Mouse (Mus musculus) hindbrain, embryonic 15.5 days (tissue): ENCODE measurements around the gene Tomt. TPM values are rescaled to one million over a fixed set of nuclear protein-coding genes. Genes with fewer than 3 reads are reported as not detected.

Source experiments
- ATAC-seq: fragments of 200-750 bp; cut with Nextera tagmentation; 2 replicates; pipeline ENCODE4 v1.8.0; 2017; ENCODE audit warnings: low read depth, moderate number of reproducible peaks, moderate TSS enrichment; ENCODE audit not compliant: low FRiP score
- H3K27ac ChIP-seq: fragments of 300-500 bp; sonication (generic); replicated peaks from 2 replicates; pipeline ENCODE4 v1.5.1; 2015; ENCODE audit warnings: mild to moderate bottlenecking, inconsistent platforms
- H3K27me3 ChIP-seq: fragments of 300-500 bp; sonication (generic); 2 replicates; pipeline ENCODE4 v1.6.1; 2015; ENCODE audit warnings: control low read depth, inconsistent platforms
- H3K36me3 ChIP-seq: fragments of 300-500 bp; sonication (generic); 2 replicates; pipeline ENCODE4 v1.6.1; 2015; ENCODE audit warnings: control low read depth, inconsistent platforms
- H3K4me1 ChIP-seq: fragments of 300-500 bp; sonication (generic); replicated peaks from 2 replicates; pipeline ENCODE4 v1.6.1; 2015; ENCODE audit warnings: control low read depth, inconsistent platforms
- H3K4me2 ChIP-seq: fragments of 300-500 bp; sonication (generic); 2 replicates; pipeline ENCODE4 v1.6.1; 2015; ENCODE audit warnings: moderate library complexity, mild to moderate bottlenecking, inconsistent platforms
- H3K4me3 ChIP-seq: fragments of 300-500 bp; sonication (generic); 2 replicates; pipeline ENCODE4 v1.5.1; 2015; ENCODE audit warnings: mild to moderate bottlenecking, inconsistent platforms
- H3K9ac ChIP-seq: fragments of 300-500 bp; sonication (generic); 2 replicates; pipeline ENCODE4 v1.6.1; 2015; ENCODE audit warnings: inconsistent platforms
- H3K9me3 ChIP-seq: fragments of 300-500 bp; sonication (generic); 2 replicates; pipeline ENCODE4 v1.6.1; 2016; ENCODE audit warnings: control low read depth, inconsistent platforms
- WGBS: fragments of 180-500 bp; shearing (Covaris S2); methylation state at CpG from one replicate; pipeline ENCODE4 v1.1.7; 2015; 5-methylcytosine and 5-hydroxymethylcytosine counted together
- polyA plus RNA-seq: library from polyadenylated mRNA; unstranded; fragments of >200 nt; fragmentation: Nextera tagmentation; extraction: Ambion mirVana; gene quantifications from 2 replicates; pipeline ENCODE4 v1.2.1, GENCODE M21; 2015

Gene Tomt
- polyA plus RNA-seq, 1 experiment from 2014 or later = 0.49 TPM

DNA sequence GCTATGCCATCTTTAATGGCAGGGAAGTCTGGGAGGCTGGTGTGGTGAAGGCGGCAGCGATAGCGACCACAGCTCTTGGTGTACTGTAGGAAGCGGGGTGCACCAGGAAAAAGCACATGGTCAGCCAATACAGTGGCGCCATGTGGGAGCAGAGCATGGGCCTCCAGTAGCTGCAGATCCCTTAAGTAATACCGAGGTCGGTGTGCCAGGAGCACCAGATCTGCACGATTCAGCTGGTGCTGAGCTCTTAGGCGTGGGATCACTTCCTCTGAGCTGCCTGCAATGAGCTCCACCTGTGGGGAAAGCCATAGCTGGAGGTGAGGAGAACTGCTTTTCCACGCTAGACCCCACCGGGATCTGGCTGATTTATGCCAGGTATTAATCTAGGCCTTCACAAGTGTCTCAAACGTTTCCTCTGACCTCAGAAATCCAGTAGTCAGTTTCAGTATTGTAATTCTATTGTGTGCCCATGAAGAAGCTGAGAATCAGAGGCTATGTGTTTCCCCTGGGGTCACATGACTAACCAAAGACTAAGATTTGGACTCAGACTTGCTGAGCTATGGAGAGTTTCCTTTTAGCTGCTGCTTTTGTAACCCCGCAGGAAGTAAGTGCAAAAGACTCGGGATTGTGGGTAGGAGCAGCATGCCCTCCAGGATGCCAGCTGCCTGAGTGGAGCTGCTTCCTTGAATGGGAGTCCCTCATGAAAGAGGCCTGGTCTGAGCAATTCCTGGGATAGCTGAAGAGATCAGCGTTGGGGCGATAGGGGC lies 5.6 kb downstream of the Tomt start:
- no peaks in the 10 kb centered on the region for H3K9me3 ChIP-seq
- no peaks in the 10 kb centered on the region for H3K27me3 ChIP-seq
- WGBS = 93% methylated on average over 16 of the region's 16 CpGs
- no peak overlapping the region for H3K9ac ChIP-seq
- H3K27ac ChIP-seq = no peak overlapping the region
- no peak overlapping the region for H3K4me2 ChIP-seq
- peaks cover 17% of the 10 kb centered on the region for H3K4me1 ChIP-seq
- no peak for ATAC-seq
- H3K36me3 ChIP-seq = peaks cover 4% of the 10 kb centered on the region; the same call in 1 of the 2 replicates
- H3K4me3 ChIP-seq = no peak overlapping the region

DNA sequence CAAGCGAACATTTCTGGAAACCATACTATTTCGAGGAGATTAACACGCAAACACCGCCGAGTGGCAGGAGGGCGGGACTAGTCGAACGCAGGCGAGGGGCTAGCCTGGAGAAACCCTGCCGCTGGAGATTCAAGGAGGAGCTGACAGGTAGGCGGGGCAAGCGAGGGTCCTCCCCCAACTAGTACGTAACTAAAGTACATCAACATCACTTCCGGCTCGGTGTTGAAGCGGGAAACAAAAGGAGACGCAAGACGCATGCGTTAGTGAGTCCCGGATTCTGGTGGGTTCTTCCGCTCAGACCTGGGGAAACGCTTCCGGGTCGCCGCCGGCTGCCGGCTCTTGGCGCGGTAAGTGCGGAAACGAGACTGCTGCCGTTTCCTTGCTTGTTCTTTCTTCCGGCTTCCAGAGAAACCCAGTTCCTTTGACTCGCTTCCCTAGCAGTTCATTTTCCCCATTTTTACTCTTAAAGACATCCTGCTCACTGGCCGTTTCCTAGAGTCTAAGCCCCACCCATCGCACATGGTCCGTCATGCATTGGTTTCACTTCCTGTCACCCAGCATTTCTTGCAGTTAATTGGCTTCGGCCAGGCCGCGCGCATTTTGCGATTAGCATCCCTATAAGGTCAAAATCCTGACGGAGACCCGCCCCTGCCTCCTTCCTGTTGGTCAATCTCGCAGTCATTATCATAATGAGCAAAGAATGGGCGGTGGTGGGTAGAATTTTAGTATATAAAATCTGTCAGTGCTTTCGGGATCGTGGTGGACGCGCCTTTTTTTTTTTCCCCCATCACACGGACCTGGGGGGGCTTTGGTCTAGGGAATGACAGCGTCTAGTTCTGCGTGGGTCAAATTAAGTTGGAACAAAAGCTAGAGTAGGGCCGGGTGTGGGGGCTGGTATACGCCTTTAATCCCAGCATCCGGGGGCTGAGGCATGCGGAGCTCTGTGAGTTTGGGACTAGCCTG lies 9.8 kb downstream of the Tomt start:
- peak; percentile 98 for ATAC-seq
- under 1% methylated on average over 57 of the region's 57 CpGs for WGBS
- peak overlapping the region; percentile 48 for H3K9ac ChIP-seq
- no peaks in the 10 kb centered on the region for H3K9me3 ChIP-seq
- H3K4me3 ChIP-seq = peak overlapping the region; percentile 51
- H3K4me1 ChIP-seq = peaks cover 18% of the 10 kb centered on the region
- no peaks in the 10 kb centered on the region for H3K27me3 ChIP-seq
- H3K36me3 ChIP-seq = no peaks in the 10 kb centered on the region
- H3K27ac ChIP-seq = peak overlapping the region; percentile 90
- H3K4me2 ChIP-seq = peak overlapping the region; percentile 61

DNA sequence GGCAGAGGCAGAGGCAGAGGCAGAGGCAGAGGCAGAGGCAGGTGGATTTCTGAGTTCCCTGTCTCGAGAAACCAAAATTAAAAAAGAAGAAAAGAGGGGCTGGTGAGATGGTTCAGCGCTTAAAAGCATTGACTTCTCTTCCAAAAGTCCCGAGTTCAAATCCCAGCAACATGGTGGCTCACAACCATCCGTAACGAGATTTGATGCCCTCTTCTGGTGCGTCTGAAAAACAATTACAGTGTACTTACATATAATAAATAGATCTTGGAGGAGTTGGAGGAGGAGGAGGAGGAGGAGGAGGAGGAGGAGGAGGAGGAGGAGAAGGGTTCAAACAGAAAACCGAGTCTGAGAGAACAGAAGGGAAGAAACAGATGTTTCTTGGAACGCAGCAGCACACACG lies 10.5 kb downstream of the Tomt start:
- Histone ChIP-seq H3K4me1 (peaks cover 18% of the 10 kb centered on the region), H3K9me3 (no peaks in the 10 kb centered on the region), H3K27me3 (no peaks in the 10 kb centered on the region), H3K4me2 (peak overlapping the region; percentile 61), H3K27ac (peak overlapping the region; percentile 90), H3K36me3 (no peaks in the 10 kb centered on the region), H3K4me3 (peak overlapping the region; percentile 51), H3K9ac (peak overlapping the region; percentile 48)
- 36% methylated on average over 9 of the region's 9 CpGs for WGBS
- no peak for ATAC-seq

DNA sequence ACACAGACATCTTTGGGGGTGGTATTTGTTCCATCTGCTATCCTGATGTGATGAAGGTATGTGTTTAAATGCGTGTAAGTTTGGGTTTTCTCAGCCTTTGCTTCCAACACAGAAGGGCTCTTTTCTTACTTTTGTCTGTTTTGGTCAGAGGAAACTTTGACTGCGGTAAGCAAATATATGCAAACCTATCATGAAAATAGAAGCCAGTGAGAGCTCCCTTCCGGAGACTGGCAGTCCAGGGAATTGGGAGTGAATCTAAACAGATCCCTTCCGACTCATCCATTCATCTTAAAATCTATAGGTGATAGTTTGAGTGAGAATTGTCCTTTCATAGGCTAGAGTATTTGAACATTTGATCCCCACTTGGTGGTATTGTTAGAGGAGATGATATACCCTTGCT lies 17.7 kb downstream of the Tomt start:
- H3K4me3 ChIP-seq = no peak overlapping the region
- H3K4me1 ChIP-seq = no peaks in the 10 kb centered on the region
- no peaks in the 10 kb centered on the region for H3K36me3 ChIP-seq
- no peak overlapping the region for H3K4me2 ChIP-seq
- H3K9ac ChIP-seq = no peak overlapping the region
- WGBS = 86% methylated on average over 4 of the region's 4 CpGs
- no peak overlapping the region for H3K27ac ChIP-seq
- no peak for ATAC-seq
- no peaks in the 10 kb centered on the region for H3K9me3 ChIP-seq
- no peaks in the 10 kb centered on the region for H3K27me3 ChIP-seq

DNA sequence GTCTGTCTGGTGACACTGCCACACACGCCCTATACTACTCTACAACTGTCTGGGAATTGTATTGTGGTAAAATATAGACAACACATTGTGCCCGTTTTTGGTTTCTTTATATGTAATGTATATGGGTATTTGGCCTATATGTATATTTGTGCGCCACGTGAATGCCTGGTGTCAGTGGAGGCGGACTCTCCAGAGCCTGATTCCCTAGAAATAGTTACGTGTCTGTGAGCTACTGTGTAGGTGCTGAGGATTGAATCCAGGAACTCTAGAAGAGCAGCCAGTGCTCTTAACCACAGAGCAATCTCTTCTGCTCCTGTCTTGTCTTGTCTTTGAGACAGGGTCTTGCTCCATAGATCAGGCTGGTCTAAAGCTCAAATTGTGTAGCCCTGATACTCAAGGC lies 19.9 kb downstream of the Tomt start:
- H3K36me3 ChIP-seq = no peaks in the 10 kb centered on the region
- no peaks in the 10 kb centered on the region for H3K27me3 ChIP-seq
- no peak overlapping the region for H3K4me2 ChIP-seq
- WGBS = 90% methylated on average over 6 of the region's 6 CpGs
- no peak overlapping the region for H3K4me3 ChIP-seq
- no peak for ATAC-seq
- H3K9me3 ChIP-seq = no peaks in the 10 kb centered on the region
- H3K27ac ChIP-seq = no peak overlapping the region
- no peaks in the 10 kb centered on the region for H3K4me1 ChIP-seq
- H3K9ac ChIP-seq = no peak overlapping the region

DNA sequence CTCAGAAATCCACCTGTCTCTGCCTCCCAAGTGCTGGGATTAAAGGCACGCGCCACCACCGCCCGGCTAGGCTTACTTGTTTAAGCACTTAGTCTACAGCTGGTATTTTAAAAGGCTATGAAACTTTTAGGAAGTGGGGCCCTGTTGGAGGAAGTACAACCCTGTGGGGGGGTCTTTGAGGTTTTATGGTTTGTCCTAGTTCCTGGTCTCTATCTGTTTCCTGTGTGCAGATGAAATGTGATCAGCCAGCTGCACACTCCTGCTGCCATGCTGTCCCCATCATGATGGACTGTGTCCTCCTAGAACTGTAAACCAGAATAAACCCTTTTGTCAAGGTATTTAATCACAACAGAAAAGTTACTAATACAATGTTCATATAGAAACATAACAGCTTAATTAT lies 22.0 kb downstream of the Tomt start:
- ATAC-seq = no peak
- Histone ChIP-seq H3K9me3 (no peaks in the 10 kb centered on the region), H3K4me1 (no peaks in the 10 kb centered on the region), H3K36me3 (no peaks in the 10 kb centered on the region), H3K27me3 (no peaks in the 10 kb centered on the region), H3K9ac (no peak overlapping the region), H3K27ac (no peak overlapping the region), H3K4me3 (no peak overlapping the region), H3K4me2 (no peak overlapping the region)
- 95% methylated on average over 4 of the region's 4 CpGs for WGBS

DNA sequence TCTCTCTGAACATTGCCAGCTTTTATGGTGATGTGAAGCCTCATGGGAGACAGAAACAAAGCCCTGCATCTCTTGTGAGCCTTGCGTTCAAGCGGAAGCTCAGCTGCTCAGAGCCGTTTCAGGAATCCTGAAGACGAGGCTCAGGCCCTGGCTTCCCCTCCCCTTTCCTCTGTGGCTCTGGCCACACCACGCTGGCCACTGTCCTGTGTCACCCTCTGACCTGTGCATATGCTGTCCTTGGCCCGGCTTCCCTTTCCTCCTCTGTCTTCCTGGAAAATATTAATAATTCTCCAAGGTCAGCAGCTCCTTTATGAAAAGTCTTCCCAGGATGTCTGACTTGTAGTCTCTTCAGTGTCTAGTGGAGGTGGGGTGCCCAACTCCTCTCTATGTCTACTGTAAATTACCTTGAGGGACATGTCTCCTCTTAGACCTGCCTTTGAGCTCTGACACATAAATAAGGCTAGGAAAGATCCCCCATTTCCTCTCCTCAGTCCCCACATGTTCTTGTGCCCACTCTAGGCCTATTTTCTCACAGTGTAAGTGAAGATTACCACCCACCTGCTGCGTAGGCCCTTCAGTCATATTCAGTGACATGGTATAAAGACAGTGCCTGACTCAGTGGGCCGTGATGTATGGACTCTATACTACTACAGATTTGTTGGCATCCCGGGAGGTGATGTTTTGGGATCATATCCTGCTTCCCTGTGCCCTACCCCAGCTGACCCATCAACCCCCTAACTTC lies 23.6 kb downstream of the Tomt start:
- H3K27me3 ChIP-seq = no peaks in the 10 kb centered on the region
- no peak overlapping the region for H3K4me2 ChIP-seq
- H3K4me1 ChIP-seq = no peaks in the 10 kb centered on the region
- no peak overlapping the region for H3K27ac ChIP-seq
- no peaks in the 10 kb centered on the region for H3K36me3 ChIP-seq
- no peak overlapping the region for H3K9ac ChIP-seq
- 62% methylated on average over 9 of the region's 9 CpGs for WGBS
- no peak overlapping the region for H3K4me3 ChIP-seq
- ATAC-seq = no peak
- H3K9me3 ChIP-seq = no peaks in the 10 kb centered on the region

DNA sequence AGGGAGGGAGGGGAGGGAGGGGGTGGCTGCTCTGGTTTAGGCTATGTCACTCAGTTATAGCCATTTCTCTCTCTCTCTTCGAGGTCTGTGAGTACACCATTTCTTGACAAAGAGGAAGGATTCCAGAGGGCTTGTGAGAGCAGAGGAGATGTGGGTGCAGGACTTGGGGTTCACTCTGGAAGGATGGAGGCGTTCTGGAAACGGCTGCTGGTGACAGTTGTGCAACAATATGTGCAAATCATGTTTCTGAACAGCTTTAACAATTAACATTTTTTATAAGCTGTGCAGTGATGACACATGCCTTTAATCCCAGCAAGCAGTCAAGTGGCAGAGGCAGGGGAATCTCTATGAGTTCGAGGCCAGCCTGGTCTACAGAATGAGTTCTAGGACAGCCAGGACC lies 25.3 kb downstream of the Tomt start:
- Histone ChIP-seq H3K4me3 (no peak overlapping the region), H3K36me3 (no peaks in the 10 kb centered on the region), H3K9me3 (no peaks in the 10 kb centered on the region), H3K27me3 (no peaks in the 10 kb centered on the region), H3K4me2 (no peak overlapping the region), H3K4me1 (no peaks in the 10 kb centered on the region), H3K27ac (no peak overlapping the region), H3K9ac (no peak overlapping the region)
- 78% methylated on average over 4 of the region's 4 CpGs for WGBS
- ATAC-seq = no peak

DNA sequence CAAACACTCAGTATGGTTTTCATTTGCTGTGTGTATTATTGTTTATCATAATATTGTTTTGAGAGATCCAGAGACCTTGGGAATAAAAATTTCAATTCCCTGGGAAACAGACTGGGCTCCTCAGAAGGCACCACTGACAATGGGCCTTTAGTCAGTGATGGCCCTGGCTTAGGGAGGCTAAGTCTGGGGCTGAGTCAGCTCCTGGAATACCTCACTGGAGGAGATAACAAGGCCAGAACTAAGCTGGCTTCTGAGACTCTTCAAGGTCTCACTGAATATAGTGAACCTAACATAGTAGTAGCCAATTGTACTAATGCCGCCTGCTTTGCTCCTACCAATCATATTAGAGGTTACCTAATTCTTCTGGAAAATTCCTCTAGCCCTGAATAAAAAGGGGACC lies 30.2 kb downstream of the Tomt start:
- H3K4me1 ChIP-seq = no peaks in the 10 kb centered on the region
- H3K27ac ChIP-seq = no peak overlapping the region
- H3K4me2 ChIP-seq = no peak overlapping the region
- no peaks in the 10 kb centered on the region for H3K9me3 ChIP-seq
- ATAC-seq = no peak
- H3K9ac ChIP-seq = no peak overlapping the region
- H3K4me3 ChIP-seq = no peak overlapping the region
- H3K27me3 ChIP-seq = no peaks in the 10 kb centered on the region
- no peaks in the 10 kb centered on the region for H3K36me3 ChIP-seq
- 100% methylated on average over 1 of the region's 1 CpGs for WGBS

DNA sequence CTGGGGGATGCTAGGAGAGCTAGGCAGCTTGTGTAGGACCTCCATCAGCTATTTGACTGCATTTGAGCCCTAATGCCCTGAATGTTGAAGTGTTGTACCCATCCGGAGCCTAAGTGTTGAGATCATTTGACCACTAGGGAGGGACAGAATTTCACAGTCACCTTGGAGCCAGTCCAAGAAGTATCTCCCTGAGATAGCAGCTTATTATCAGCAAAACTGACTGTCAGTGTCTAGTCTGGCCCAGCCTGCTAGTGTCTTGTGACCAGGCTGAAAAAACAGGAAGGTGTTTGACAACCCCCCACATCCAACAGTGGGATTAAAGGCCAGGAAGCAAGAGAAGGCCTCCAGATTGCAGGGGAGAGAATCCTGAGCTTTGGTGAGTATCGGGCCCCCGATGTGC lies 34.9 kb downstream of the Tomt start:
- H3K4me2 ChIP-seq = no peak overlapping the region
- no peaks in the 10 kb centered on the region for H3K27me3 ChIP-seq
- 88% methylated on average over 3 of the region's 3 CpGs for WGBS
- no peaks in the 10 kb centered on the region for H3K9me3 ChIP-seq
- no peaks in the 10 kb centered on the region for H3K36me3 ChIP-seq
- H3K4me1 ChIP-seq = no peaks in the 10 kb centered on the region
- no peak overlapping the region for H3K4me3 ChIP-seq
- no peak for ATAC-seq
- no peak overlapping the region for H3K27ac ChIP-seq
- H3K9ac ChIP-seq = no peak overlapping the region

DNA sequence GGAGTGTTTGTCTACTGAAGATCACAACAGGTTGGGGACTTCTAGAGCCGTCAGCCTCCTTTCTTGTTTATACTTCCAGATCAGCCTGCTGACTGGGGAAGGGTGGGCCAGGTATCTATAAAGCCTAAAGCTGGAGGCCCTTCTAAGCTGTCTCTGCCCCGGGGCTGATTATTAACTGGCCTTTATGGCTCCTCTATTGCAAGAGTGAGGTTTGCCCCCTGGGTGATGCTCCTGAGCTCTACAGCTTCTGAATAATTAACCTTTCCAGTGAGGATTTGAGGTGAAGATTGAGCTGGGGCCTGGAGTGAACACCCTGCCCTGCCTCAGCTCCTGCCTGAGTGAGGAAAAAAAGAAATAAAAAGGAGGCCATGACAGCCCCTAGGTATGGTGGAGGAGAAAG lies 35.5 kb downstream of the Tomt start, which contains the start of gene Folr1:
Gene Folr1 (minus strand): TSS at position 160 of the 400 bp plus-strand sequence.
- Histone ChIP-seq H3K9ac (no peak within 1 kb of the TSS), H3K27me3 (no peaks in the 10 kb centered on the region), H3K27ac (no peak within 1 kb of the TSS), H3K9me3 (no peaks in the 10 kb centered on the region), H3K4me1 (no peaks in the 10 kb centered on the region), H3K4me3 (no peak within 1 kb of the TSS), H3K36me3 (no peaks in the 10 kb centered on the region), H3K4me2 (no peak within 1 kb of the TSS)
- 74% methylated on average over 2 of the region's 2 CpGs for WGBS
- no peak for ATAC-seq

DNA sequence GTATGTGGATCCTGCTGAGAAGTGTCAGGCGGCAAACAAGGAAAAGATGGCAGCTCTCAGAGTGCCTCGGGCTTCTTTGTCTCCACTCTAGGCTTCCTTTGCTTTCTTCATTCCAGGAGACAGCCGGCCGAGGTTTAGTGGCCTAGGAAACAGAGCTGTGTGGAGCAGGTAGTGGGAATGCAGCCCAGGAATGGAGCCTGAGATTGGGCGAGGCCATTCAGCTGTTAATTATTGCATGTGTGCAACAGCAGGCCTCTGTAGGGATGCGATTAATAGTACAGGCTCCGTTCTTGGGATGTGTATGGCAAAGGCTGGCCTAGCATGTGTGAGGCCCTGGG lies 37.0 kb downstream of the Tomt start:
- no peak overlapping the region for H3K4me2 ChIP-seq
- H3K27ac ChIP-seq = no peak overlapping the region
- H3K9me3 ChIP-seq = no peaks in the 10 kb centered on the region
- no peak overlapping the region for H3K4me3 ChIP-seq
- H3K27me3 ChIP-seq = no peaks in the 10 kb centered on the region
- no peak overlapping the region for H3K9ac ChIP-seq
- 45% methylated on average over 7 of the region's 7 CpGs for WGBS
- peak; percentile 30; the same call in 1 of the 2 replicates for ATAC-seq
- no peaks in the 10 kb centered on the region for H3K4me1 ChIP-seq
- no peaks in the 10 kb centered on the region for H3K36me3 ChIP-seq
